Mouse (Mus musculus) forebrain, embryonic 14.5 days (tissue): ENCODE measurements around the gene Mettl7b. TPM values are rescaled to one million over a fixed set of nuclear protein-coding genes. Genes with fewer than 3 reads are reported as not detected.

Experiments
- ATAC-seq: fragments of 200-750 bp; cut with Nextera tagmentation; 2 replicates; pipeline ENCODE4 v1.8.0; 2017; ENCODE audit warnings: mild to moderate bottlenecking, moderate library complexity
- DNase-seq: peaks from one replicate; pipeline ENCODE4 v3.0.0-alpha.2; 2015; ENCODE audit warnings: low spot score
- H3K27ac ChIP-seq: fragments of 300-500 bp; sonication (generic); 2 replicates; pipeline ENCODE4 v1.5.1; 2014; ENCODE audit warnings: low read depth, mild to moderate bottlenecking, control low read depth, low read length, moderate library complexity
- H3K27me3 ChIP-seq: fragments of 300-500 bp; sonication (generic); replicated peaks from 2 replicates; pipeline ENCODE4 v1.6.1; 2014; ENCODE audit warnings: low read length, control low read depth, mixed read lengths; ENCODE audit not compliant: control insufficient read depth, insufficient read depth
- H3K36me3 ChIP-seq: fragments of 300-500 bp; sonication (generic); 2 replicates; pipeline ENCODE4 v1.6.1; 2014; ENCODE audit warnings: low read length, control low read depth; ENCODE audit not compliant: control insufficient read depth, insufficient read depth
- H3K4me1 ChIP-seq: fragments of 300-500 bp; sonication (generic); 2 replicates; pipeline ENCODE4 v1.6.1; 2014; ENCODE audit warnings: antibody characterized with exemption, low read length, control low read depth; ENCODE audit not compliant: control insufficient read depth, insufficient read depth
- H3K4me2 ChIP-seq: fragments of 300-500 bp; sonication (generic); 2 replicates; pipeline ENCODE4 v1.6.1; 2014; ENCODE audit warnings: mild to moderate bottlenecking, control low read depth, low read length
- H3K4me3 ChIP-seq: fragments of 300-500 bp; sonication (generic); 2 replicates; pipeline ENCODE4 v1.5.1; 2014; ENCODE audit warnings: low read depth, low read length, control low read depth
- H3K9ac ChIP-seq: fragments of 300-500 bp; sonication (generic); 2 replicates; pipeline ENCODE4 v1.6.1; 2014; ENCODE audit warnings: mild to moderate bottlenecking, low read length, control low read depth, moderate library complexity
- H3K9me3 ChIP-seq: fragments of 300-500 bp; sonication (generic); replicated peaks from 2 replicates; pipeline ENCODE4 v1.6.1; 2016; ENCODE audit warnings: low read length, control low read depth, mixed read lengths; ENCODE audit not compliant: control insufficient read depth
- WGBS: fragments of 180-500 bp; shearing (Covaris S2); extraction: QIAGEN DNeasy Blood & Tissue Kit; methylation state at CpG from one replicate; pipeline ENCODE4 v1.1.7; 2014; 5-methylcytosine and 5-hydroxymethylcytosine counted together
- polyA plus RNA-seq: library from polyadenylated mRNA; unstranded; fragments of >200 nt; fragmentation: Nextera tagmentation; extraction: Ambion mirVana; gene quantifications from 2 replicates; pipeline ENCODE4 v1.2.1, GENCODE M21; 2014

Mettl7b gene
- polyA plus RNA-seq, 1 experiment from 2014 or later, result not detected

DNA sequence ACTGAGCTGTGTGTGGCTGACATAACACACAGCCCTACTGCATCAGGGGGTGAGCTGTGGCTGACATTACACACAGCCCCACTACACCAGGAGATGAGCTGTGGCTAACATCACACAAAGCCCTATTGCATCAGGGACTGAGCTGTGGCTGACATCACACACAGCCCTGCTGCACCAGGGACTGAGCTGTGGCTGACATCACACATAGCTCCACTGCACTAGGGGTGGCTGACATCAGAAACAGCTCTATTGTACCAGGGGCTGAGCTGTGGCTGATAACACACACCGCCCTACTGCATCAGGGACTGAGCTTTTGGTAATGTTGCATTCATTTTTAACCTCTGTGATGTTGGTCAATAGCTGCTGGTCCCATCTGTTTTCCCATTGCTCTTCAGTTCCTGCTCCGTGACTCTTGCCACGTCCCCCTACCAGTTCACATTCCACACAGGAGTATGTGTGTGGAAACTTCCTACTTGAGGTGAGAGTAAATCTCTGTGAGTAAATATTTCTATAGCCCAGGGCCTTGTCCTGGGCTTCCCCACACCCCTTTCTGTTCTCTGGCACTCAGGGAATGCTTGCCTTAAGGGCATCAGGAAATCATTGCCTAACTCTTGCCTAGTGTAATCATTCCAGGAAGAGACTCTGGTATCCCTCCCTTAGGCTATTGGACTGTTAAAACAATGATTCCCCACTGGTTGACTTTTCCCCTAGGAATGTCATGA lies 20.0 kb upstream of the Mettl7b start:
- H3K36me3 ChIP-seq, result no peaks in the 10 kb centered on the region
- ATAC-seq, result no peak
- no peak overlapping the region for H3K27ac ChIP-seq
- WGBS, result 84% methylated on average over 3 of the region's 3 CpGs
- no peak overlapping the region for H3K9ac ChIP-seq
- H3K4me3 ChIP-seq, result no peak overlapping the region
- H3K4me1 ChIP-seq, result no peaks in the 10 kb centered on the region
- H3K4me2 ChIP-seq, result no peak overlapping the region
- H3K27me3 ChIP-seq, result no peaks in the 10 kb centered on the region
- H3K9me3 ChIP-seq, result no peaks in the 10 kb centered on the region
- DNase-seq, result no peak

DNA sequence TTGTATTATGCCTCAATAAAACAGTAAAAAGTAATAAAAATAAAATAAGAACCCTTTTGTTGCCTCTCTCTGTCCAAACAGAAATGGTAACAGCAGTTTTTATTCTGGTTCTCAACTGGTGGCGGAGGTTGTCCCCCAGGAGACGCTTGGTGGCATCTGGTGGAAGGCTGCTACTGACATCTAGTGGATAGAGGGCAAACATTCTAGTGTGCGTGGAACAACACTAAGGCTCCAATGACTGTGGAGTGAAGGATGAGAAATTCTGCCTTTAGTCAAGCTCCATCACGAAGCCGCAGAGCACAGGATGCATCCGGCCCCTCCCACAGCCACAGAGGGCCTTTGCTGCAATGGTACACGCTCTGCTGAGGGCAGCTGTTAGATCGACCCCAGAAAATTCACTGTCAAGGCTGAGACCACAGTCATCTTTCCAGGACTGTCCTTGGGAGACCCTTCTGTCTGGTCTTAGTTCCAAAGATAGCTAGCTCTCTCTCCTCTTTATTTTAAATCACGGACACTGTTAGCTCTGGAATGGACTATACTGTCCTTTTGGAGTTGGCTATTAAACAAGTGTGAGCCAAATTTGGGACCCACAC lies 16.8 kb upstream of the Mettl7b start:
- H3K4me2 ChIP-seq, result no peak overlapping the region
- DNase-seq, result peak; percentile 82
- H3K27ac ChIP-seq, result no peak overlapping the region
- no peaks in the 10 kb centered on the region for H3K4me1 ChIP-seq
- no peaks in the 10 kb centered on the region for H3K9me3 ChIP-seq
- H3K9ac ChIP-seq, result no peak overlapping the region
- H3K27me3 ChIP-seq, result no peaks in the 10 kb centered on the region
- H3K4me3 ChIP-seq, result no peak overlapping the region
- H3K36me3 ChIP-seq, result no peaks in the 10 kb centered on the region
- peak; percentile 85 for ATAC-seq
- WGBS, result 32% methylated on average over 9 of the region's 9 CpGs

DNA sequence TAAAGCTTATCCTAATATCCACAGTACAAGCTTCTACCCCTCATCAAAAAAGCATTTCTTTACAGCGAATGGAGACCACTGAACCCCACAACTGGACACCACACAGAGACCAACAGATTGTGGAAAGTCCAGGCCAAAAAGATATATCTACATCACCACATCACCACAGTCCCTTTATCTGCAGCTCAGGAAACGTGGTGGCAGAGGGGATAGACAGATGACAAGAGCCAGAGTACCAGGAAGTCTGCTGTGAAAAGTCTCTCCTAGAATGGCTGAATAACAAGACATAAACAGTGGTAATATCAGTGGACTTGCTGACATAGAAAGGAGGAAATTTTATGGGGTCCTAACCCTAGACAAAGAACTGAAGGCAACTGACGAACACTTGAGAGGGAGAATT lies 15.6 kb upstream of the Mettl7b start:
- Histone ChIP-seq H3K27ac (no peak overlapping the region), H3K36me3 (no peaks in the 10 kb centered on the region), H3K4me2 (no peak overlapping the region), H3K4me1 (no peaks in the 10 kb centered on the region), H3K4me3 (no peak overlapping the region), H3K27me3 (no peaks in the 10 kb centered on the region), H3K9me3 (no peaks in the 10 kb centered on the region), H3K9ac (no peak overlapping the region)
- WGBS, result 65% methylated on average over 3 of the region's 3 CpGs
- no peak for ATAC-seq
- no peak for DNase-seq

DNA sequence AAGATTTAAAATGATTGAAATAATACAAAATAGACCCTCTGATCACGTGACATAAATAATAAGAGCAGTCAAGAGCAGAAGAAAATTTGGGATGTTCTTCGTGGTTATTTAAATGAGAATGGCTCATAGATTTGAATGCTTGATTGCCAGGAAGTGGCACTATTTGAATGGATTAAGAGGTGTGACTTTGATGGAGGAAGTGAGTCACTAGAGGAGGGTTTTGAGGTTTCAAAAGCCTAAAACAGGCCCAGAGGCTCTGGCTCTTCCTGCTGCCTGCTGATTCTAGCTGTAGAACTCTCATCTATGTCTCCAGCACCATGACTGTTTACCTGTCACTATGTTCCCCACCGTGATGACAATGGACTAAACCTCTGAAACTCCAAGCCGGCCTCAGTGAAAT lies 12.1 kb upstream of the Mettl7b start:
- Histone ChIP-seq H3K4me1 (no peaks in the 10 kb centered on the region), H3K9ac (no peak overlapping the region), H3K27me3 (no peaks in the 10 kb centered on the region), H3K9me3 (no peaks in the 10 kb centered on the region), H3K36me3 (no peaks in the 10 kb centered on the region), H3K27ac (no peak overlapping the region), H3K4me3 (no peak overlapping the region), H3K4me2 (no peak overlapping the region)
- WGBS, result 86% methylated on average over 4 of the region's 4 CpGs
- DNase-seq (no peak), ATAC-seq (no peak)

DNA sequence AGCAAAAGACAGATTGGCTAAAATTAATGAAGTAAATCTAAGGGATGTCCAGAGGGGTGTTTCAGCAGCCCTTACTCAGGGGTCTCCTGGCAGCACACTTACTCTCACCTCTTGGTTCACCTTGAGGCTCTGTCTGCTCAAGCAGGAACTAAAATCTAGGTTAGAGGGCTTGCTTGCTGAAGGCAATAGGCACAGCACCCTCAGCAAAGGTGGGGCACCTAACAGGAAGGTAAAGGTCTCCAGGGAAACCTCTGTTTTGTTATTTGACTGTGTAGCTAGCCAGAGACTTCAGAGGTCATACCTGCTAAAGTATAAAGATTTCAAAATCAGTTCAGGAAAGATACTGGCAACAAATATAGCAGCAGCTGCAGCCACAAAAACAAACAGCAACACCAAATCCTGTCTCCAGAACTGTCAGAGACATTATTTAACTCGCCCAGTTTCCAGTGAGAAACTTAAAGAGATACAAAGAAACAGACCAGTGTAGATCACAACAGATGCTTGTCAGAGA lies 10.0 kb upstream of the Mettl7b start:
- Histone ChIP-seq H3K9ac (no peak overlapping the region), H3K9me3 (no peaks in the 10 kb centered on the region), H3K36me3 (no peaks in the 10 kb centered on the region), H3K4me2 (no peak overlapping the region), H3K27me3 (no peaks in the 10 kb centered on the region), H3K27ac (no peak overlapping the region), H3K4me1 (no peaks in the 10 kb centered on the region), H3K4me3 (no peak overlapping the region)
- DNase-seq (no peak), ATAC-seq (no peak)
- 51% methylated on average over 1 of the region's 1 CpGs for WGBS

DNA sequence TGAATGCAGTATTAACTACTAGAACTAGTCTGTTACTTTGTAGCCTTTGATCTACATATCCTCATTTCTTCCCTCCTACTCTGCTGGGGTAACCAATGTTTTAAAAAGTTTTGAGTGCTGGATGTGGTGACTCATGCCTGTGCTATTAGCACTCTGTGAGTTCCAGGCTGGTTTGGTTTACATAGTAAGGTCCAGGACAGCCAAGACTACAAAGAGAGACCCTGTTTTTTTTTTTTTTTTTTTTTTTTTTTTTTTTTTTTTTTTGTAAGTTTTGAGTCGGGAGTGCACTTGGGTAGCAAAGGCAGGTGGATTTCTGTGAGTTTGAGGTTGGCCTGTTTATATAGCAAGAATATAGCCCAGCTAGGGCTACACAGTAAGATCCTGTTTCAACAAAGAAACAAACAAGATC lies 7.6 kb upstream of the Mettl7b start:
- Histone ChIP-seq H3K36me3 (no peaks in the 10 kb centered on the region), H3K4me1 (no peaks in the 10 kb centered on the region), H3K9me3 (no peaks in the 10 kb centered on the region), H3K27ac (no peak overlapping the region), H3K27me3 (no peaks in the 10 kb centered on the region), H3K4me3 (no peak overlapping the region), H3K4me2 (no peak overlapping the region), H3K9ac (no peak overlapping the region)
- WGBS, result 55% methylated on average over 1 of the region's 1 CpGs
- no peak for DNase-seq
- ATAC-seq, result no peak

DNA sequence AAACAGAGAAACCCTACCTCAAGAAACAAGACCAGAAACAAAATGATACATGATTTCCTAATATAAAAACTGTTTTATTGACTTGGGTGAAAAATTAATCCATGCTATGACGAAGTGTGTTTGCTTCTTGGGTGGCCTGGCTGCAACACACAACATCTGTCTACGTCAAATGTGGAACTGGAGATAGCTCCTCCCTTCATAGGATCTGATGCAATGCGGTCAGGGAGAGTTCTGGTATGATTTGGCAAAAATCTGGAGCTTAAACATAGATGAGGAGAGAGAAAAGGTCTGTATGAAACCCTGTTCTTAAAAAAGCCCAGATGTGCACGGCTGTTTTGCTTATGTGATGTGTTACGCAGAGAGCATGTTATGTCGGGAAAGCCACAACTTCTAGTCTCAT lies 5.1 kb upstream of the Mettl7b start:
- DNase-seq, result no peak
- WGBS, result 88% methylated on average over 6 of the region's 6 CpGs
- Histone ChIP-seq H3K9me3 (no peaks in the 10 kb centered on the region), H3K36me3 (no peaks in the 10 kb centered on the region), H3K4me2 (no peak overlapping the region), H3K27ac (no peak overlapping the region), H3K4me1 (no peaks in the 10 kb centered on the region), H3K4me3 (no peak overlapping the region), H3K27me3 (no peaks in the 10 kb centered on the region), H3K9ac (no peak overlapping the region)
- ATAC-seq, result no peak

DNA sequence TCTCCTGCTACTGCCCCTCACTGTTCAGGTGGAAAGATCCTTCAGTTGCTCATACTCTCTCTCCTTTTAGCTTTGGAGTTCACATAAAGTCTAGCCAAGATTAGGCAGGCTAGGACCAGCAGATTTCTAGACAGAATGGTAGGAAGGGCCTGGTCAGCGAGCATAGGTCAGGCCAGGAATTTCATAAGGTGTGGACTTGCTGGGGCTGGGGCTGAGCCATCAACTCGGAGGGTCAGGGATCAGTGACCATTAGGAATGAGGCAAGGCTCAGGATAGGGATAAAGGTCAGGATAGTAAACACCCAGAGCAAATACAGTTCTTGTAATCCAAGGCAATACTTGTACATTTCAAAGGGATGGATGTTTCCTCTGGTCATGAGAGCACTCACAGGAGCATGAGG lies 4.2 kb upstream of the Mettl7b start:
- no peaks in the 10 kb centered on the region for H3K27me3 ChIP-seq
- no peak for DNase-seq
- H3K36me3 ChIP-seq, result no peaks in the 10 kb centered on the region
- 76% methylated on average over 2 of the region's 2 CpGs for WGBS
- no peak for ATAC-seq
- no peak overlapping the region for H3K27ac ChIP-seq
- H3K9me3 ChIP-seq, result no peaks in the 10 kb centered on the region
- H3K4me2 ChIP-seq, result no peak overlapping the region
- H3K4me3 ChIP-seq, result no peak overlapping the region
- no peak overlapping the region for H3K9ac ChIP-seq
- no peaks in the 10 kb centered on the region for H3K4me1 ChIP-seq

DNA sequence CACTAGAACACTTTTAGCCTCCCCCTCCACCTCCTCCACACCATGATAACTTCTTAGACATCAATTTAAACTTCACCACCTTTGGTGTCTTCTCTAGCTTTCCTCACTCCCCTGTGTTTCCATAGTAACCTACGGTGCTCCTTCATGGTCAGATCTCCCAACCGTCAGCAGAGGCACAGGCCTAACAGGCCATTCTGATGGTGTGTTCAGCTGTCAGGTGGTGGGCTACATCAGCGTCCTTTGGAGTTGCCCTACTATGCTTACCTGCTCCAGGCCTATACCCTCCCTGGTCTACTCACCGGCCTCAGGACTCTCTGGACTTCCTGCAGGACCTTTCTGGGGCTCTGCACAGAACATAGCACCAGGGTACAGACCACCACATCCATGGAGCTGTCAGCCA lies 646 bp downstream of the Mettl7b start:
- no peak overlapping the region for H3K27ac ChIP-seq
- ATAC-seq, result no peak
- WGBS, result 80% methylated on average over 4 of the region's 4 CpGs
- H3K4me2 ChIP-seq, result no peak overlapping the region
- no peaks in the 10 kb centered on the region for H3K4me1 ChIP-seq
- no peaks in the 10 kb centered on the region for H3K27me3 ChIP-seq
- no peak overlapping the region for H3K9ac ChIP-seq
- no peaks in the 10 kb centered on the region for H3K36me3 ChIP-seq
- H3K9me3 ChIP-seq, result no peaks in the 10 kb centered on the region
- no peak for DNase-seq
- no peak overlapping the region for H3K4me3 ChIP-seq
